Mouse (Mus musculus) lung, postnatal 4 days (tissue): Measurements from ENCODE around the gene C1qtnf9.
A peak's percentile ranks its signal among the peaks of the same experiment; 100 is the strongest.

ENCODE experiments used
- DNase-seq, 2 experiments: peaks; one replicate each; pipeline ENCODE4 v3.0.0; 2021

The C1qtnf9 gene

DNA sequence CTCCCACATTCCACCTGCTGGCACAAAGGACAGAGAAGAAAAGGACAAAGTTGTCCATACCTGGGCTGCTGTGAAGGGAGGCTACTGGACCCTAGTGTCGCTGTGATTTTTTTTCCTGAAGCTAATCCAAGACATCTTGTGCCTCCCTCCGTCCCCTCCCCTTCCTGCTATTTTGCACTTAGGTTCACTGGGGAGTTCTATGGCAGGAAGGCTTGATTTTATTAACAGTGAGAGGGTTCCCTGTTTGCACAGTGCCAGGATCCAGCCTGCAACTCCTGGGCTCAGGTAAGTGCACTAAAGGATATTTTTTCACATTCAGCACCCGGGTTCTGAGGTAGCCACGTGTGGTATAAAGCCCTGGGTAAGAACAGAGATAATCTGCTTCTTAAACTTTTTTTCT is at the start of gene C1qtnf9:
C1qtnf9 (plus strand) TSS at position 251 of the 400 bp plus-strand sequence.
- no peak for DNase-seq

DNA sequence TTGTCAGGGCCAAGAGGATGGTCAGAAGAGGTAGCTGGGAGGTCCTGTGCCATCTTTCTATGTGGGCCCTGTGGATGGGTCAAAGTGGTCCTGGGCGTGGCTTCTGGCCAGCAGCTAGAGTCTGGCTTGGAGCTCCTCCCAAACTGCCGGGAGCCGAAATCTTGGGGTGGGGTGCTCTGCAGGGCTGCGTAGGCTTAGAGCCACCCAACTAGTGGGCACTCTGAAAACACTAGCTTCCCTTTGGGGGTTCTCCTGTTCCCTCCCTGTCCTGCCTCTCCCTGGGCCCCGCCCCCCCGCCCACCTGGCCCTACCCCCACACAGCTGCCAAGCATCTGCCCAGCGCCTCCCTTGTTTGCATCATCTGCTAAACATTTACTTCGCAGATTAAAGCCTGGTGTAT is 46.6 kb upstream of the C1qtnf9 start:
- no peak for DNase-seq

DNA sequence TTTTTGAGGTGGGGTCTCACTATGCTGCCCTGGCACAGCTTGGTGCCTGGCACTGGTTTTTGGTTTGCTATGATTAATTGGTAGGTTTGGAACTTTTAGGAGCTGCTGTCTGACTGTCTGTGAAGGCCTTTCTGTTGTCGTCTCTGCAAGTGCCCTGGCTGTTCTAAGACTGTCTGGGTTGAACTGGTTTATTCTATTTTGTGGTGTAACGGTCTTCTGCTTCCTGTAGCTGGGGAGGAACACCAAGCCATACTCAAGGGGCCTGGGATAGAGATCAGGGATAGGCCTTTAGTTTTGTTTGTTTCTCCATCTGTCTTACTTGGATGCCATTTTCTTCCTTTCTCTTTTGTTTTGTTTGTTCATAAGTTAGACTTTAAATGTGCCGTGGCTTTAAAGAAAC is 46.0 kb upstream of the C1qtnf9 start:
- DNase-seq, result no peak

DNA sequence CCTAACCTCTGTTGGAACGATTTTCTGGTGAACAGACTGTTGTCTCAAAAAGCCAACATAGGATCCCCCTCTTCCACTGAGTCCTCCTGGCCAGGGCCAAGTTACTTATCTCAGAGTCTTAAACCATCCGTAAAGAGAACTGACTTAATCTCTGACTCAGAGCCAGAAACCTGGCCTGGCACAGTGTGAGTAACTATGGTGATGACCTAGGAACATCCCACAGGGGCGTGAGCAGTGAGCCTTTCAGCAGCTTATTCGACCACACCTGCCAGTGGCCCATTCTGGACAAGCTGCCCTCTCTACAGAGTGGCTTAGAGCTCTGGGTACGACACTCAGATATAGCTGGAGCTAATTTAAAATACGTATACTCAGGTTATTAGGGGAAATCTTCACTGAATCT is 41.8 kb upstream of the C1qtnf9 start:
- DNase-seq, result no peak

DNA sequence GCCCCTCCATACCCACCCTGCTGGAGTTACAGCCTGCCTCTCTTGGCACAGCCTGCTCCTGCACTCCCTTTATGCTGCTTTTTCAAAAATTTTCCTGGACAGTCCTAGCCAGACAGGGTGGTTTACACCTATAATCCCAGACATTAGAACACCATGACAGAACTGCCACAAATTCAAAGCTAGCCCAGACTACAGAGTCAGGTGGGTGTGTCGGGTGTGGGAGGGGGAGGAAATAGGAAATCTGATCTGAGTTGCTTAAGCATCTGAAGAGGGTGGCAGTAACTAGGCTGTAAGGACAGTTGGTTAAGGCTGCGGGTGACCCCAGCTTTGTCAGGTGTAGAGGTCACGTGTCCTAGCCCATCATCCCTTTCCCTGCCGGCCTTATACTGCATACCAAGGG is 40.8 kb upstream of the C1qtnf9 start:
- DNase-seq, result no peak

DNA sequence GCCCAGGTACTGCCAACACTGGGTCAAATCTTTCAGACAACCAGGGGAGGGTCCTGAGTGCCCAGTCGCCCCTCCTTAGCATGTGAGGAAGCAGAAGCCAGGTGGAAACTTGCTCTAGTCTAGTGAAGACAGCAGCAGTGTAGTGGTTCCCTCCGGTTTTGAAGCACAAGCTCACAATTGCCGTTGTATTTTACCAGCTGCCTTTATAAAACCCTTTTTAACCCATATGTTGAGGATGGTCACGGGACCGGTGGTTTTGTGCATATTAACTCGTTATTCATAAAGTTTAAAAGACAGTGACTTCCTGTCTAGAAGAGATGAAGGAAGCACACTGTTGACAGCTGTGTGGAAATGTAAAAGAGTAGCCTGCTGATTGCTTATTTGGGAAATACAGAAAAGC is 35.9 kb upstream of the C1qtnf9 start:
- no peak for DNase-seq

DNA sequence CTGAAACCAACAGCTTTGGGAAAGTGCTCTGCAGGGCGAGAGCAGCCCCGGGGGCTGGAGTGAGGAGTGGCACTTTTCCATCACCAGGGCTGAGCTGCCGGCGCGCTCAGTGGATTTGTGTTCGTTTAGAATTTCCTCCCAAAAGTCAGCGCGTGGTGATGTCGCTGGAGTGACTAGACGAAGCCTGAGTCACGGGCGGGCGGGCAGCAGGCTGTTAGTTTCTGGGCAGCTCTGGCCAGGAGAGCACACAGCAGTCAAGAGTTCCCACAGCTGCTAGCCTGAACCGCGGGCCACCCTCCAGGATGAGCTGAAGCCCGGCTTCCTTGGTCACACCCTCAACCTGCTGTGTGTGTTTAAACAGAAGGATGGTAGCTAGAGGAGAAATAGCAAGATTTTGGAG is 35.1 kb upstream of the C1qtnf9 start:
- DNase-seq, result peak; percentile 65 to 72

DNA sequence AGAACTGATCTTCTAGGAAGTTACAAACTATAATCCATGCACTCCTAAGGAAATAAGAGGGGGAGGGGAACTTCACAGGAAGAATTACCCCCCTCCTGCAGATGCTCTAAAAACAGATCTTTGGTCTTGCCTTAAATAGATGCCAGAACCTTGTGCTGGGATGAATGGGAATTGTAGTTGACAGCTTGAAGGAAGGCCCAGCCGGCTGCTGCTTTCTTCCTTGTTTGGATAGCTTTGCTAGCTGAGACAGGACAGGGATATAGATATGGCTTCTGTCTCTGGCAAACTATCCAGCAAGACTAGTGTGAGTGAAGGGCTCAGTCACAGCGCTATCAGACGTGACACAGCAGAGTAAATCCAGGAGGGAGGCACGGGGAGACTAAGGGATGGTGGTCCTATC is 34.2 kb upstream of the C1qtnf9 start:
- no peak for DNase-seq

DNA sequence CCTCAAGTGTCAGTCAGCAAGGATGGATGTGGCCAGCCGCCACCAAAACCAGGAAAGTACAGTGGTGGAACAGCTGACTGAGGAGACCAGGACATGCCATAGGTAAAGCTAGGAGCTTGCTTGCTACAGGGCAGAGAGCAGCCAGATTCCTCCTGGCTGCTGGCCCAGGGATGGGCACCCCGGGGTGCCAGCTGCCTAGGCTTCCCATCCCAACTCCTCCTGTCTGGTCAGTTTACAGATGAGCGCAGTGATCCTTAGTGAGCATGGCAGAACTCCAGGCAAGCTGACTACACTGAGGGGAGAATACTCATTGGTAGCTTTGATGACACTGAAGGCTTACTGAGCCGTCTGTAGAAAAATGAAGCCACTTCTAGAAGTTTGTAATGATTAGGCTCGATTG is 32.7 kb upstream of the C1qtnf9 start:
- no peak for DNase-seq

DNA sequence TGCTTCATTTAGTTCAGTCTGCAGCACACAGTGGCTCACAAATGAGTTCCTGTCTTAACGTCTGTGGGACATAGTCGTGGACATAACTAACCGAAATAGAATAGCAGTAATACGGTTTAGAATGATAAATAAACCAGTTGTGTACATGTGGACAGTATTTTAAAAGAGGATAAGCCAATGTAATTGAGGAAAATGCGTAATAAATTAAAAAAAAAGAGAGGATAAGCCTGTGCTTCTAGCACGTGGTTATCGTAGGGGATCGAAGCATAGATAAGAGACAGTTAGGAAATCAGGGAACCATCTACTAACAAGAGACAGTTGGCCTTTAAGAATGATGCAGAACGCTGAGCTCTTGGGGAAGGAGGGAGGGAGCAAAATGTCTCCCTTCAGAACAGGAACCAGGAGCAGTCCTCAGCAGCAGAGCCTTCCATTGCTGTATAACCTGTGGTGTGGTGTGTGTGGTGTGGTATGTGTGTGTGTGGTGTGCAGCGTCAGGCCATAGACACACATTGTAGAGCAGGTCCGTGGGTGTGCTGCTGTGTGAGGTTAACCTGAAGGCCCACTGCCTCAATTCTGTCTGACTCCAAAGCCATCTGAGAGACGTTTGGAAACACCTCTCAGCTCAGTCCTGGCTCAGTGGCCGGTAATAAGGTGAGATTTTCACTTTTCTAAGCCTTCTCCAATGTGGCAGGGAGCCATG is 31.9 kb upstream of the C1qtnf9 start:
- no peak for DNase-seq

DNA sequence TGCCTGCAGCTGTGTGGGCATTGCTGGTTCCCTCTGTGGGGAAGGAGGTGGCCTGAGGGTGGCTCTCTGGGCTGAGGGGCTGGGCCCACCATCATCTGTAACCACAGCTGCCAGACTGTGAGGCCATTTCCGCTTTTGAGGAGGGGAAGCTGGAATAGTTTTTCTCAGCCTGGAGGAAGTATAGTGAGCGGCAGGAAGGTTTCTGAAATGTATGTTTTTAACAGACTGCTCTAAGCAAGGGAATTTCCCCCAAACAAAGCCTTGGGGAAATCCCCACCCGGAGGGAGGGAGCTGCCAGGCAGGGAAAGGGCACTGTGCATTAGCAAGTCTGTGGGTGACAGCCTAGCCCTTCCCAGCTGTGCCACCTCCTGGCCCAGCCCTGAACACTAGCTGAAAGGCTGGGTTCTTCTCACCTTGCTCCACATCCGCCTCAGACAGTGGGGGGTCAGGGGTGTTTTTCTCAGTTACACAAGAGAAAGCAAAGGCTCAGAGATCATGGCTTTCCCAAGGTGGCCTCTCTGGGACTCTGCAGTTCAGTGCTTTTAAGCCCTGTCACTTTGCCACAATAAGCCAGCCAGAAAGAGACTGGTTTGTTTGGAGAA is 31.2 kb upstream of the C1qtnf9 start:
- peak; percentile 78 to 79 for DNase-seq

DNA sequence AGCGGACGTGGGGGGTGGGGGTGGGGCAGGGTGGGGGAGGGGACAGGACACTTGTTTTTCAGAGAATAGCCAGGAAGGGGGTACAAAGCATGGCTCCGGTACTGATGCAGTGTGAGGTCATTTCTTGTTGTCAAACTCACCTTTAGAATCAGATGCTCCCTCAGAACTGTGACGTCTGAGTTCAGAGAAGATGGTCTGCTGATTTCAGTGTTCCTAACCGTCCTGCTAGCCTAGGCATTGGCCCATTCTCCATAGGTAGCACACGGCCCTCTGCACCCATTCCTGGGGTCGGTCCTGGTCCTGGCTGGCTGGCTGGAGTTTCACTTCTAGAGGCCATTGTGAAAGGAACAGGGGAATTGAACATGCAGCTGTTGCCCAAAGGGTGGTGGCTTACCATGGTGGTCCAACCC is 30.7 kb upstream of the C1qtnf9 start:
- DNase-seq, result no peak

DNA sequence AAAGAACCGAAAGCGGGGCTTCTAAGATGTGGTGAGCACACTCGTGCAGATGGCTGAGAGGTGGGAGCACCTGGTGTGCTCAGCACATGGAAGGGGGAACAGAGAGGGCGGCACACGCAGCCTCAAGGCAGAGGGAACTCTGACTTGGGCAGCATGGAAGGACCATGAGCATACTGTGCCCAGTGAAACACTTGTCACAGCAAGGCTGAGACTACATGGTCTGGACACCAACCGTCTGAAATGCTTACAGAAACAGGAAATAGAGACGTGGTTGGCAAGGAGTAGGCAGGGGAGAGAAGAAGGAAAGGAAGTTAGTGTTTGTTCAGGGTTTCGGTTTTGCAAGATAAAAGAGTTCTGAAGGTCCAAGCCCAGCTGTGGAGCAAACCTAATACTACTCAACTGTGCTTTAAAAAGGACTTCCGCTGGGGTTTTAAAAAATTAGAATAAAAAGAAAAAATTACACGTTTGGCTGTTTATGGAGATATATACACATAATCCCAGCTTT is 29.4 kb upstream of the C1qtnf9 start:
- peak in 1 of 2 experiments; percentile 47 for DNase-seq

DNA sequence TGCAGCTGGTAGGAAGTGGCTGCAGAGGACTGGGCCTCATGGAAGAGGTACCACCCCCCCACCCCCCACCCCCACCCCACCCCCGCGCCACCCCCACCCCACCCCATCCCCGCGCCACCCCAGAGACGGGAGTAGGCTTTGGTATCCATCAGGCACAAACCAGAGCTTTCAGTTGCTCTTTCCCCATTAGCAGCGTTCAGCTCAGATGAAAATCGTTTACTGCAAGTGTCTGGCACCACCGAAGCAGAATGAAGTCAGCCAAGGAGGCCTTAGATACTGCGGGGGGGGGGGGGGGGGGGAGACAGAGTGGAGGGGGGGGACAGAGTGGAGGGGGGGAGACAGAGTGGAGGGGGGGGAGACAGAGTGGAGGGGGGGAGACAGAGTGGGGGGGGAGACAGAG is 28.8 kb upstream of the C1qtnf9 start:
- DNase-seq, result no peak

DNA sequence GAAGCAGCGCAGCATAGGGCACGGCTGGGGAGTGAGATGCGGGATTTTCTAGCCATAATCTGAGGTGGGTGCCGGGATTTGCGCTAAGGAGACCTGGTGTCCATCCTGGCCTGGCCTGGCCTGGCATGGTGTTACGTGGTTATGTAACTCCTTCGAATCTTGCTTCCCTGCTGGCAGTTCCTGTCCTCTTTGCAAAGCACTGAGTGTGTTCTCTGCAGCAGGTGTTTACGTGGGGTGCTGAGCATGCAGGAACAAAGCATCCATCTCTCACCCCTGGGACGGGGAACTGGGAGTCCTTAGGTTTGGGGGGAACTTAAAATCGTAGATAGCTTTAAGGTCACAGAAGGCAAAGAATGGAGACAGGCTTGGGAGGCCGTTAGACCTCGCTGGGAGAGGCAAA is 28.3 kb upstream of the C1qtnf9 start:
- DNase-seq, result no peak

DNA sequence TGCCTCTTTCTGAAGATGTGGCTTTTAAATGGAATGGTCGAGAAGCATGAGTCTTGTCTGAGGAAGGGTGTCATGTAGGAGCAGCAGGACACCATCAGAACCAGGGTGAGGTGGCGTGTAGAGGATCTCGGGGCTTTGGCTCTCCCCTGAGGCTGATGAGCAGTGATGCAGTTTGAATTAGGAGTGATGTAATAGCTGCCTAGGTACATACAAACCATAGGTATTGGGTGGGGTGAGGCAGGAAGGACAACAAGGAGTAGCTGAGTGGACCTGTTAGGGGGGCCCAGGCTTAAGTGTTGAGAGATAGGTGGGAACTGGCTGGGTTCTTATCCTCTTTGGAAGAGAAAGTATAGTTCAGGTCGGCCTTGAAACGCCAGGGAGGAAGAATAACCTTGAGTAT is 27.4 kb upstream of the C1qtnf9 start:
- no peak for DNase-seq

DNA sequence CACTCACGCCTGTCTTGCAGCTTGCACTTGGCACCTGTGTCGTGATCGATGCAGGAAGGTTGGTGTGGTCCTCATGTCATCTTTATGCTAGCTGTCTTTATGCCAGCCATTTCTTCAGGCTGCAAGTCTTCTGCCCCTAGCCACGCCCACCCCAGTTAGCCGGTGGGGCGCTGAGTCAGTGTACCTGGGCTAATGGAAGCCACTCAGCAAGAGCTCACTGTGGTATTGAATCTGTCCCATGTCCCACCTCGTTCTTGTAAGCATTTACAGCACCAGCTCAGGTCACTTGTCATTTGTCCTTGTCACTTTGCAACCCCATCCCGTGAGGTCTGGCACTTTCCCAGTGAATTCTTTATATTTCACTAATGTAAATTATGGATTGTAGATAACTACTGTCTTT is 26.9 kb upstream of the C1qtnf9 start:
- DNase-seq, result no peak

DNA sequence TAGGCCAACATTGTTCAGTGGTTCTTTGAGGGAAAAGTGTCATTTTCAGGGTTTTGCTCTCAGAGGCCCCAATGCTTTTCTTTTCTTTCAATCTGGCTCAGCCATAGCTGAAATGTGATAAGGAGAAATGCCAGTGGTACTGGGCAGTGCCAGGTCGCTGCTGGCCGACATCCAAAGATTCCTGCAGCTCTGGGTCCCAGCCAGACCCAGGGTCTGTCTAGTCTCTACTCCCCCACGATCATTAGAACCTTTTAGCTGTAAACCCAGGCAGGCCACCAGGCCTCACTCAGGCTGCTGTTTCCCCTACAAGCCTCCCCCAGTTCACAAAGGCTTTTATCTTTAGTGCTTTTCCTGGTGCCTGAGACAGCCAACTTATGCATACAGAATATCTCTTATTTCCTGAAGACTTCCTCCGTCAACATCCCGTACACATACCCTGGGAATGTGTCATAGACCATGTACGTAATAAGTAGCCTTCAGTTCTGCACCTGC is 26.4 kb upstream of the C1qtnf9 start:
- DNase-seq, result peak; percentile 70 to 80

DNA sequence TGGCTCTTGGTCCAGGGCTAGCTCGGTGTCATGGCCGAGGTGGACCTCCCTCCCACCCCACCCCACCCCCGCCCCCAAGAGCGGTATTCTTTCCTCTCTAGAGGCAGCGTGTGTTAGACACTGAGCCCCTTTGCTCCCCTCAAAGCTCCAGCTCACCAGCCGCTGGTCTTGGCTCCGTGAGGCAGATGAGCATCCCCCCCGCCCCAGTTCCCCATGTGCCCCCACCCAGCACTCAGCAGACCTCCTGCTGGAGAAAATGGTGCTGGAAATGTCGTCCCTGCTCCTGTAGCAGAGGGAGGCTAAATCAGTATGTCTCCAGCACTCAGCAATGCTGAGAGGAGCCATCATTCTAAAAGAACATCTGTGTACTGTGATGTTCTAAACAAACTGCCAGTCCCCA is 24.3 kb upstream of the C1qtnf9 start:
- no peak for DNase-seq

DNA sequence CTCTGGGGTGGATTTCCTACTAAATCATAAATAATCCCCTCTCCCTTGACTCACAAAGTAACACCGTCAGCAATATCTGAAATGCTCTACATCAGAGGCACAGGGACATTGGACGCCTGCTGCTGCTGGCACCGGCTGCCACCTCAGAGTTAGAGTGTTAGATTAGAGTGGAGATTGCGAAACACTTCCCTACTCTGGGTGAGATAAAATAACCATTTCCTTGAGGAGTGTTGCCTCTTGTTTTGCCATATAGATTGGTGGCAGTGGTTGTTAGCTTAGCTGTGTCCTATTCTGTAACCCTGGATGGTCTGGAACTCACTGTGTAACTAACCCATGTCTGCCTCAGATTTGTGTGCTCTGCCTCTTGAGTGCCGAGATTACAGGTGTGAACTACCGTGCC is 22.7 kb upstream of the C1qtnf9 start:
- DNase-seq, result peak in 1 of 2 experiments; percentile 60

DNA sequence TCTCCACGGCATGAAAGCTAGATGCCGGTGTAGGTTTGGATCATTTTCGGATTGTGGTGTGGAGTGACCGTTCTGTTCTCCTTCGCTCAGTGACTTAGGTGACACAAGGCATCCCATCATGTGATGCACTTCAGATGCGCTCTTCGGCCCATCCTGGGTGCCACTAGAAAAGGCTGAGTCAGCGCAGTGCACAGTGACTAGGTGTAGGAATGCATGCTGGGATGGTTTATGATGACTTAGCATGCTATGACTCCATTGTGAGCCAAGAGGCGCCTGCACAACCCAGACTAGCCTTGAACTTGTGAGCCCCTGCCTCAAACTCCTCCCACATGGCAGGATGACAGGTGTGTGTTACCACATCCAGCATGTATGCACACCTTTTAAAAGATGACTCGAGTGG is 21.8 kb upstream of the C1qtnf9 start:
- no peak for DNase-seq

DNA sequence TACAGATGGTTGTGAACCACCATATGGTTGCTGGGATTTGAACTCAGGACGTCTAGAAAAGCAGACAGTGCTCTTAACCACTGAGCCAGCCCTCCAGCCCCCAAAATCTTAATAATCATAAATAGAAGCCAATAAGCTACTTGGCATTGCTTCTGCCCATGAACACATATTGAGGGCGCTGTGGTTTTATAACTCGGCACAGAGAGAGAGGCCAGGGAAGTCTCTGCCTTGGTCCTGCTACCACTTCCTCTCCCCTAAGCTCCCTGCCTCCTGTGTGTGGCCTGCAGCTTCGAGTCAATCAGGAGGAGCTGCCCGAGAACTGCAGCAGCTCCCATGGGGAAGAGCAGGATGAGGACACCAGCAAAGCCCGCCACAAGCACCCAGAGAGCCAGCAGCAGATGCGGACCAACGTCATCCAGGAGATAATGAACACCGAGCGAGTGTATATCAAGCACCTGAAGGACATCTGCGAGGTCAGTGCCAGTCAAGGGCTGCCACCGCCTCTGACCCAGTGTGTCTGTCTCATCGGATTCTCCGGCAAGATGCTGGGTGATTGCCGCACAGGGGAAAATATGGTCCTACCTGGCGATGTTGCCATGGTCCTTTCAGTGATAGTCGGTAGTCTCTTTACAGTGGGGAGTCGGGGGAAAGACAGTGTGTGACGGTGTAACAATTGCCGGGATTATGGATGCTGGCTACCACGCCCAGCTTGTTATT is 20.6 kb upstream of the C1qtnf9 start:
- DNase-seq, result no peak

DNA sequence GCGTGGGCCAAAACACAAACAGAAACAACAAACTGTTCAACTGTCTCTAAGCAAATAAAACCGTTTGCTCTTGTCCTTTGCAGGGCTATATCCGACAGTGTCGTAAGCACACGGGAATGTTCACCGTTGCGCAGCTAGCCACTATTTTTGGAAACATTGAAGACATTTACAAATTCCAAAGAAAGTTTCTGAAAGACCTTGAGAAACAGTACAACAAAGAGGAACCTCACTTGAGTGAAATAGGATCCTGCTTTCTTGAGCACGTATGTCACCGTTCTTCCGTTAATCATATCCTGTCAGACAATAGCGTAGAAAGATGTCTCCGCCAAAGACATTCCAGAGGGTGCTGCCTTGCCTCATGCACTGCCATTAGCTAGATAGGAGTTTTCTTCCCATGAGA is 18.1 kb upstream of the C1qtnf9 start:
- DNase-seq, result no peak

DNA sequence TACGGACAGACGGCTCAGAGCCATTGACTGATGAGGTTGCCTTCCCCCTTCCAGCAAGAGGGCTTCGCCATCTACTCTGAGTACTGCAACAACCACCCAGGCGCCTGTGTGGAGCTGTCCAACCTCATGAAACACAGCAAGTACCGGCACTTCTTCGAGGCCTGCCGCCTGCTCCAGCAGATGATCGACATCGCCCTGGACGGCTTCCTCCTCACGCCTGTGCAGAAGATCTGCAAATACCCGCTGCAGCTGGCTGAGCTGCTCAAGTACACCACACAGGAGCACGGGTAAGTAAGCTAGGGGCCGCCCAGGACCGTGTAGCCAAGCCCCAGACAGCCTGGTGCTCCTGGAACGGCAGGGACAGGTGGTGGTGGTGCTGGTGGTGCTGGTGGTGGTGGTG is 16.4 kb upstream of the C1qtnf9 start:
- DNase-seq, result no peak
